Mouse (Mus musculus) adrenal gland, adult 2 months (tissue): ENCODE results near the gene Tatdn2. TPM values are rescaled to one million over a fixed set of nuclear protein-coding genes. Genes with fewer than 3 reads are reported as not detected.

Experiments used
- DNase-seq: peaks from one replicate; pipeline ENCODE4 v3.0.0; 2021
- long read RNA-seq: library from polyadenylated mRNA; stranded (forward); transcript quantifications from one replicate; pipeline ENCODE4 v2.0.0, GENCODE M21; 2021
- polyA plus RNA-seq: library from polyadenylated mRNA; depleted of rRNA; stranded (reverse); fragments of >200 nt; gene quantifications from 2 replicates; pipeline ENCODE4 v1.2.3, GENCODE M21; 2012; rRNA removed
- total RNA-seq, 2 experiments: library from RNA; stranded (reverse); gene quantifications; 2 replicates each; pipeline ENCODE4 v1.2.3; 2021

Gene Tatdn2
- total RNA-seq (10 to 100 TPM; 44.7 to 56.3 TPM), polyA plus RNA-seq (16.3 and 19.0 TPM in 2 replicates)
- long read RNA-seq, partial matches to known transcripts = 1 of 1 reads
- long read RNA-seq, other reads (novel, unspliced or antisense) = 0 of 1 reads

DNA sequence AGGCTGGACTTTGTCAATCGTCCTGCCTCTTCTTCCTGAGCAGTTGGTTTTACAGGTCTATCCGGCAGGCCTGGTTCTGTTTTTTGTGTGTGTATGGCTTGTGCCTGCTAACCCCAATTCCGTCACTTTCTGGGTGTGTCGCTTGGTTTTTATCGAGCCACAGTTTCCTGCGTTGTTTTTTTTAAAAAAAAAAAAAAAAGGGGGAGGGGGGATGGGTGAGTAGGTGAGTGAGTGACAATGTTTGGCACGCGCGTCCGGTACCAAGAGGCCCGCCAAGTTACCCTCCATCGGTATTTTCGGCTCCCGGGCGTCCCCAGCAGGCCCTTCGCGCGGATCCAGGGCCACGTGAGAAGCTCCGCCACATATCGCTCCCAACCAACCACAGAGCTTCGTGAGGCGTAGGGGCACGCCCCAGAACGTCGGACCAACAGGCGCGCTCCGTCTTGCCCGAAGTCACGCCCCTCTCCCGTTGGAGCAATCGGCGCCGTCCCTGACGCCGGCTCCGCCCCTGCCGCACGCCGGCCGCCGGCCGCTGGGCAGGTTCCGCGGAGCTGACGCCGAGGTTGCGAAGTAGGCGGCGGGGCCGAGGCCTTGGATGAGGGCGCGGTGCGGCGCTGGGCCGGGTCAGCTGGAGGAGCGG lies at the start of gene Tatdn2:
Gene Tatdn2 (plus strand): TSS at position 469 of the 640 bp plus-strand sequence.
- peak; percentile 99 for DNase-seq

DNA sequence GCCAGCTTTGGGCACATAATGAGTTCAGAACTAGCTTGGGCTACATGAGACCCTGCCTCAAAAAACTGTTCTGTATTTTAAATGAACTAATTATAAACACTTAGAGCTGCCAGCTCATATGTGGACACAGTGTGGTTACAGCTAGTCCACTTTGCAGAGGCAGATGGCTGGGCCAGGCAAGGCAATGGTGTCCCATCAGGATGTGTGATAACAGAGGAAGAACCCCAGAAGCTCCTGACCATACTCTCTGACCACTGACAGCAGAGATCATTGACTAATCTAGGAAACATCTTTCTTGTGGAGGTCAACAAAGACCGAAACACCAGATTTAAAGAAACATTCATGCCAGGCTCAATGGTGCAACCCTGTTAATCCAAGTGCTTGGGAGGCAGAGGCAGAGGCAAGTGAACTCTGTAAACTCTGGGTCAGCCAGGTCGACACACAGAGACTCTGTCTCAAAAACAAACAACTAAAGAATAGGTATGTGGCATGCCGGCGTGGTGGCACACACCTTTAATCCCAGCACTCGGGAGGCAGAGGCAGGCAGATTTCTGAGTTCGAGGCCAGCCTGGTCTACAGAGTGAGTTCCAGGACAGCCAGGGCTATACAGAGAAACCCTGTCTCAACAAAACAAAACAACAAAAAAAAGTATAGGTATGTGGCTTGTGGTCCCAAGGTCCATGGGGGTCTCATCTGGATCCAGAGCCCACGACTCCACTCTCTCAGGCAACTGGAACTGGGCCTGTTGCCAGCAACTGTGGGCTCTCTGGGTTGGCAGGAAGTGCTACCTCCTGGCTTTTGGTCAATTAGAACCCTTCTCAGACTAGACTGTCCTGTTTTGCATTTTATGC lies 47.3 kb upstream of the Tatdn2 start:
- no peak for DNase-seq

DNA sequence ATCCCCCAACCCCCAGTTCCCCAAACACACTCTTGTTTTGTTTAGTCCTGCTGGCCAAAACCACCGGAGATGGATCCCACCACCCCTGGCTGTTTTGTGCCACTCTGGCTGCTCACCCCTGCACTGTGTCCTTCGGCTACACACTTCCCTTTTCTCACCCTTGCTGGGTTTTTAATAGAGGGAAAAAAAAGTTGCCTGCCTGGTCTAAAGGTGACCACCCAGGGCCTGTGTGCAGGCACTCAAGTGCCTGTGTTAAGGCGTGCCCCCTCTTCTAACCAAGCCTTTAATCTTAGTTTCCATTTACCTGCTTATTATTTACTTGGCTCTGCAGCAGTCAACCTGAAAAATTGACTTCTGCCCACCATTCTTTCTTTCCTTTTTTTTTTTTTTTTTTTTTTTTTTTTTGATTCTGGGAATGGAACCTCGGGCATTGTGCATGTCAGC lies 46.6 kb upstream of the Tatdn2 start:
- DNase-seq = no peak

DNA sequence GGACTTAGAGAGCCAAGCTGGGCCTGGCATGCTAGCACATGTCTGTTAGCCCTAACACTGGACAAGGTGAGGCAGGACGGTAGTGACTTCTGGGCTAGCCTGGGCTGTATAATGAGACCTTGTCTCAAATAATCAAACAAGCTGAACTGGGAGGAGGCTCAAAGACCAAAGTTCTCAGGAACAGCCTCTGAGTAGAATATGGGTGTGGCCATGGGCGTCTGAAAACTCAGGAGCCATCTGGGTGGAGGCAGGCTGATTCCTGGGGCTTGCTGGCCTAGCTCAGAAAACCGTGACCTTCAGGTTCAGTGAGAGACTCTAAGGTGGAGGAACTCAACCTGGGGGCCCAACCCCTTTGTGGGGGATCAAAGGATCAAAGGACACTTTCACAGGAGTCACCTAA lies 45.2 kb upstream of the Tatdn2 start:
- no peak for DNase-seq

DNA sequence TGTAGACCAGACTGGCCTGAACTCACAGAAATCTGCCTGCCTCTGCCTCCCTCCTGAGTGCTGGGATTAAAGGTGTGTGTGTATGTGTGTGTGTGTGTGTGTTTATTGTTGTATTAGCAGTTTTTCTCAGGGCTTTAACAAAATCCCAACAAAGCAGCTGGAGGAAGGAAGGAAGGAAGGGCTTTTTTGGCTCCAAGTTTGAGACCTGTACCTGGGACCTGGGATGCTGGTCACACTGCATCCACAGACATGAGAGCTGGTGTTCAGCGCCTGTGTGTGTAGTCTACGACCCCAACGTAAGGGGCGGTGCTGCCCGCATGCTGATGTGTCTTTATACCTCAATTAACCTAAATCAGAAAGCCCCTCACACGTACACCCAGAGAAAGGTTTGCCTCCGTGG lies 43.3 kb upstream of the Tatdn2 start:
- DNase-seq = no peak

DNA sequence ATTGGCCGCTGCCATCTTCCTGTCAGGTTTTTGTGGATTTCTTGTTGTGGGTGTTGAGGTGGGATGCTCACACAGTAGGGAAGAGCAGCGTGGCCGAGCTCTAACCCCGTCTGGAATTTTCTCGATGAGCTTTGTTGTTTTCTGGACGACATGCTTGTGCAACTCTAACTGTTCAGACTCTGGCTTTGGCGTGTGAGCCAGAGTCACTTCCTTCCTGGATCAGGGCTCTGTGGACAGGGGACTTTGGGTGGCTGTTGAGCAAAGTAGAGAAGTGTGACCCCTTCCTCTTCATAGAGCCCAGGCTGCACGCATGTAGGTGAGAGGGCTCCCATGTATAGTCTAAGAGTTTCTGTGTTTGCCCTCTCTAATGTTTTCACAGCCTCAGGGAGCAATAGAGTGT lies 42.7 kb upstream of the Tatdn2 start:
- DNase-seq = no peak

DNA sequence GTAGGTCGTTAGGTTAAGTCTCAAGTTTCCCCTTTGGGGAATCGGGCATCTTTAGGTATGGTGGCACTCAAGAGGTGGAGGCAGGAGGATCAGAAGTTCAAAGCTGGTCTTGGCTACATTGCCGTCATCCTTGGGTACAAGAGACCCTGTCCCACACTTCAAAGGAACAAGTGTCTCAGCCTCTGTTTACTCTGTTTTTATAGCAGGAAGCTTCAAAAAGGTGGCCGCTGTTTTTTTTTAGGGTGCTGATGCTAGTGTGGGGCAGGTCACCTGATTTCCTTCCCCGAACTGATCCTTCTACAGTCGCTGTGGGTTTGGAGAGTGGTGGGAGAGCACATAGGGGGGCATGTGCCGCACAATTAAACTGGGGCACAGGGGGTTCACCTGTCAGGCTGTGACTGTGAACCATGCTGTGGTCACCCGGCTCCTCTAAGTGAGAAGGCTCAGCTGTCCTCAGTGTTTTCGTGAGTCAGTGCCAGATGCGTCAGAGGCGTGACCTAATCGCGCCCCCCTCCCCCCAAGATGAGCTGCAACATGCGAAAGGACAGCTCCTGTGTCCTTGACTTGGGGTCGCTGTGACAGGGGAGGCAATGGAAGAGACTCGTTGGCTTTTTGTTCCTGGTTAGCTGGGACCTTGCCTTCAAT lies 42.0 kb upstream of the Tatdn2 start:
- peak; percentile 92 for DNase-seq

DNA sequence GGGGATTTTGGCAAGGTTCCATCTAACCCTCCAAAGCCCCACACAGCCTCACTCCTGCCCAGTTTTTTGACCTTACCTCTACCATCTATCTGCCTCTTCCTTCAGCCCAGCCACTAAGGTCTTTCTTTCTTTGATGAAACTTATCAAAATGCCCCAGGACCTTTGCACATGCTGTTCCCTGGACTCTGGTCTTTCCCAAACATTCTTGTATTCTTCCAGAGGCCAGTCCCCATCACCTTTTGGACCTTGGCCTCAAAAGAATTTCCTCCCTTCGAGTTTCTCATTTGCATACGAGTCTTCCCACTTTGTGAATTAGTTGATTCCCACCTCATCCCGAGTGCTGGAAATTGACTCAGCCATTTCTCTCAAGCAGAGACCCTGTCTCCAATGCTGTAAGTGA lies 41.4 kb upstream of the Tatdn2 start:
- DNase-seq = no peak

DNA sequence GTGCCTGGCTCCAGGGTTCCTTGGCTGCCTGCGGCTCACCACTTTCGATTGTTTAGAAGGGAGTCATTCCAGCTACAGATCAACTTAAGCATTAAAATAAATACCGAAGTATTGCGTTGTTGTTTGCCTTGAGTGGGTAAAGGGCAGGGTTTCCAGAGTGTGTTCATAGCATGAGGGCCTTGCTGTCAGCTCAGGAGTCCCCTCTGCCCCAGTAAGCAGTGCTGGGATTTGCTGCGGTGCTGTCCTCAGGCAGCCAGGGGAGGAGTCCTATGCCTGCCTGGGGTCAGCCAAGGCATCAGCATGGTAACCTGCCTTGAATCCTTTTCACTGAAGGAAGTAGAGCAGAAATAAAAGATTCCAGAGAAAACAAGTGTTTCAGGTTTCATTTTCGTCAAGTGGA lies 40.0 kb upstream of the Tatdn2 start:
- no peak for DNase-seq

DNA sequence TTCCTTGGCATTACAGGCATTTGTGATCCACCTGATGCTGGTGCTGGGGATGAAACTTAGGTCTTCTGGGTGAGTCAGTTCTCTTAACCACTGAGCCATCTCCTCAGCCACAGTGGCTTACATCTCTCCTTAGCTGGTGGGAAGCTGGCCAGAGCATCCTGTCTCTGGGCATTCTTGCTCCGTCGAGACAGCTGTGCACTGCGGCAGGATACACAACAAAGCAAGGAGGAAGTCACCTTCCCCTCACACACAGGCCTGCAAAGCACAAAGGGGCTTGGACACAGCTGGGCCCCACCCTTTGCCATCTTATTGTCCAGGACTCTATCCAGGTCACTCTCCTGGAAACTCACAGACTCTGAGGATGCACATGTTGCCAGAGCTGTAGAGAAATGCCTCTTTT lies 38.6 kb upstream of the Tatdn2 start:
- no peak for DNase-seq

DNA sequence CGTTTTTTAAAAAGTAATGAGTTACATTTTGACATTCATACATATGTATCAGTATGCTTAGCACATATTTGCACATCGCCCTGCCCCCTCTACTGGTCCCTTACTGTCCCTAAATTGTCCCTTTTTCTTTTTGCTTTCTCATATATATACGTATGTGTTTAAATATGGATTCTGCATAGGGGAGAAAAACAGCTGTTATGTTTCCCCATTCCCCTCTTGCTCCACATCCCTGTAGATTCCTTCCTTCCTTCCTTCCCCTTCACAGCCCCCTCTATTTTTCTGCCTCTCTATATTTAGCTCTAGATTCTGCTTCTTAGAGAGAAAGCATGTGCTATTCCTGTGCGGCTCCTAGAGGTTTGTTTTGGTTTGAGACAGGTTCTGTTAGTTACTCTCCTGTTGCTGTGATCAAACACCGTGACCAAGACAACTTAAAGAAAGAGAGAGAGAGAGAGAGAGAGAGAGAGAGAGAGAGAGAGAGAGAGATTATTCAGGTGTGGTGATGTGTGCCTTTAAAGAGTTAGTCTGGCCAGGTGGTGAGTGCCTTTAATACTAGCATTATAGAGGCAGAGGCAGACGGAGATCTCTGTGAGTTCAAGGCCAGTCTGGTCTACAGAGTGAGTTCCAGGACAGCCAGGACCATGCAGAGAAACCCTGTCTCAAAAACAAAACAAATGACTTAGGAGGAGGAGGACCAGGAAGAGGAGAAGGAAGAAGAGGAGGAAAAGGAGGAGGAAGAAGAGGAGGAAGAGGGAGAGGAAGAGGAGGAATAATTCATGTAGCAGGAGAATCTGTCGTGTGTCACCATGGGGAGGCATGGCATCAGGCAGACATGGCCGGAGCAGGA lies 37.0 kb upstream of the Tatdn2 start:
- no peak for DNase-seq

DNA sequence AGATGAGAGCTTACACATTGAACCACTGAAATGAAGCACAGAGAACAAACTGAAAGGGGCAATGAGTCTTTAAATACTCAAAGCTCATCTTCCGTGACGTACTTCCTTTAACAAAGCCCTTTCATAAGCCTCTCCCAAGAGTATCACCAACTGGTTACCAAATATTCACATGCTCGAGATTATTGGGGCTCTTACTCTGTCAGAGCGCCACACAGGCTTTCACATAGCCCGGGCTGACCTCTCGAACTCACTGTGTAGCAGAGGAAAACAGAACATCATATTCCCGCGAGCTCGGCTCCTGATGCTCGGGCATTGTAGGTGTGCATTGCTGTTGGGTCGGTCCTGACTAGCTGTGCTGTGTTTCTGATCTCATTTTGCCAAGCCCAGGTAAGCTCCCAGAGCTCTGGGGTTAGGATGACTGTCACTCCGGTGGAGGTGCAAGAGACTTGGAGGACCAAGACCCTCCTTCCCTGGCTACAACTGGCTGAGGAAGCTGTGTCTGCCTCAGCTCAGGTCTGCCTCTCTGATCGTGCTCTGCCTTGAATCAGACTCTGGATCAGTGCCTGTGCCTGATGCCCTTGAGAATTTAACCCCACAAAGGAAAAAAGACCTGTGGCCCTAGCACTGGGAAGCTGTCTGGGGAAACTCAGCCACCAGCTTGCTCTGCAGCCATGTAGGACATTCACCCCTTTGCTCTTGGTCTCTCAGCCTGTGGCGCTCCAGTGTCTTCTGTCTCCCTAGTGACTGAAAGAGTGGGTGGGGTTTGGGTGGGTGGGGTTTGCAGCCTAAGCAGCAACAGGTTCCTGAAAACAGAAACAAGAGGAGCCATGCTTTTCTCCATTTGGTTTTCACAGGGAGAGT lies 36.1 kb upstream of the Tatdn2 start:
- peak; percentile 44 for DNase-seq

DNA sequence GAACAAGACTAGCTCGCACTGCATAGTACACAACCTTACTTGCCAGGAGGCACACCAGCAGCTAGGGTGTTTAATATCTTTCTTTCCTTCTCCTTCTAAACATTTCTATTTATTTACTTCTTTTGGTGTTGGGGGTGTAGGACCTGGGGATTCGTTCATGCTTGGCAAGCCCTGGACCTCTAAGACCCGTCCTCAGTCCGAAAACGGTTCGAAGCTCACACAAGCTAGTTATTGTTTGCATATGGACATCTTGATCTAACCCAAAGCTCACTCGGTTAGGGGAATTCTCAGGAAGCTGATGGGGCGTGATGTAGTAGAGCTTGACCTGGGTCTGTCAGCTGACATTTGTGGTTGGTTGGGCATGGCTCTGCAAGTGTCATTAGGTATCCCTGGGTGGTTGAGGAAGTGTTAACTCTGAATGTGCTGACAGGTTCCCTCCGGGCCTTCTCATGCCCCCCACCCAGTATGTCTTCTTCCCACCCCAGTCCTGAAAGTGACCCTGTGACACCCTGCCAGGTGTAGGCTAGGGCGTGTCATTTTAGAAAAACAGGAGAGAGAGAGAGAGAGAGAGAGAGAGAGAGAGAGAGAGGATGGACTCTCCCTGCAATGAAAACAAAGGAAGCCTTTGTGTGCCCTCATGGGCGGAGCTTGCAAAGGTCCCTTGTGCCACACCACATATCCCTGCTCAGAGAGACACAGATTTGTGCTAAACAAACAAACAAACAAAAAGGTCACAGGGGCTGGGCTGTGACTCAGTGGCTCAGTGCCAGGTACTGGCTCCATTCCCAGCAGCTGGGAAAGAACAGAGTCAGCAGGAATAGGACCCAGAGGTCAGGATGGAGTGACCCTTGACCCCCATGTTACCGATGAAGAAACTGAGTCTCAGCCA lies 35.3 kb upstream of the Tatdn2 start:
- peak; percentile 84 for DNase-seq

DNA sequence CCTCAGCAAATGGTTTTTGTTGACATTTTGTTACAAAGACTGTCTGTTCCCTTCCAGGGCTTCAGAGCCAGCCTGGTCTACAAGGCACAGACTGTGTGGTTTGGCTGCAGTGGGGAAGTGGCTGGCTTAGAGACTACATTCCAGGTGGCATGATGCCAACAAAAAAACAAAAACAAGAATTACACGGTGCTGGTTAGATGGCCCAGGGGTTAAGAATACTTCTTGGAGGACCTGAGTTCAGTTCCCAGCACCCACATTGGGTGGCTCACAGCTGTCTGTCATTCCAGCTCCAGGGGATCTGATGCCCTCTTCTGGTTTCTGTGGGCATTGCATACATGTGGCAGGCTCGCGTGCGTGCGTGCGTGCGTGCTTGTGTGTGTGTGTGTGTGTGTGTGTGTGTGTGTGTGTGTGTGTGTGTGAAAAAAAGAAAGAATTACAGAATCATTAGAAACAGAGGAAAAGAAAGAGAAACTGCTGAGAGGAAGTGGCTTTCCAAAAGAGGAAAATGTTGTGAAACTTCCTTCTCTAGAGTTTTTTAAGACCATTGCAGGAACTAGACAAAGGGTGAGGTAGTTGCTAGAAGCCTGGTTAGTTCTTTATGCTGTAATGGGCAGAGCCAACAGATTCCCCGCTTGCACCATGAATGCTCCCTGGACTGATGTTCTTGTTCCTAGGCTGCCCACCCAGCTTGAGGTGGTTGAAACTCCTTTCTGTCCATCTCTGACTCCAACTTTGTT lies 33.7 kb upstream of the Tatdn2 start:
- no peak for DNase-seq

DNA sequence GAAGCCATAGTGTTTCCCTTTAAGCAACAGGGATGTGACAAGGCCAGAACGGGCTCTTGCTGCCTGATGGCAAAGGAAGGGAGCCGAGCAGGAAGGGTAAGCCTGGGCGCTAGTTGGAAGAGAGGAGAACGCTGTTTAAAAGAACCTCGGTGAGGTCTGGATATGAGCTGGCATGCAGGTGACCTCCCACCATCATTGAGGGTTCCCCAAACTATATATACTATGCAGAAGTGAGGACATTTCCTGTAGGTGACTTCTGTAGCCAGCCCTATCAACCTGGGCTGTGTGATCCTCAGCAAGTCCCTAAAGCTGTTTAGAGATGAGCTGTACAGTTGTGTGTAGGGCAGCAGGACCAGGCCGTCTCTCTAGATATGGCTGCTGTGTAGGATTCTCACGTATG lies 32.5 kb upstream of the Tatdn2 start:
- DNase-seq = no peak

DNA sequence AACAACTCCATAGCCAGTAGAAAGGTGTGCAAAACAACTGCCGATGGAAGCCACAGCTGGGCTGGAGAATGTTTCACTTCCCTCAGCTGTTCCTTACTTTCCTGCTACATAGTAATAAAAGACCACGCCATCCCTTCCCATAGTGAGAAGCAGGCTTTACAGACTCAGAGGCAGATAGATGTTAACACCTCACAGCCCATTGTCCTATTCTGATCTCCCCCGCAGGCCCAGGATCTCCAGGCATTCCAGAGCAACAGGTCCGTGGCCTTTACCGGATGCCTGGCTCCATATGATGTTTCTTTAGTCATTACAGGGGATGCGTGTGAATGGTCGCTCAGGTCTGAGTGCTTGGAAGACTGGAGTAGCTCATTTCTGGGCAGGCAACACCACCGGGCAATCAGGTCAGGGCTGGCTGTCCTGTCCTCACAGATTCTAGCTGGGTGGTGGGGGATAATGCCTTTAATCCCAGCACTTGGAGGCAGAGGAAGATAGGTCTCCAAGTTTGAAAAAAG lies 29.2 kb upstream of the Tatdn2 start:
- DNase-seq = no peak

DNA sequence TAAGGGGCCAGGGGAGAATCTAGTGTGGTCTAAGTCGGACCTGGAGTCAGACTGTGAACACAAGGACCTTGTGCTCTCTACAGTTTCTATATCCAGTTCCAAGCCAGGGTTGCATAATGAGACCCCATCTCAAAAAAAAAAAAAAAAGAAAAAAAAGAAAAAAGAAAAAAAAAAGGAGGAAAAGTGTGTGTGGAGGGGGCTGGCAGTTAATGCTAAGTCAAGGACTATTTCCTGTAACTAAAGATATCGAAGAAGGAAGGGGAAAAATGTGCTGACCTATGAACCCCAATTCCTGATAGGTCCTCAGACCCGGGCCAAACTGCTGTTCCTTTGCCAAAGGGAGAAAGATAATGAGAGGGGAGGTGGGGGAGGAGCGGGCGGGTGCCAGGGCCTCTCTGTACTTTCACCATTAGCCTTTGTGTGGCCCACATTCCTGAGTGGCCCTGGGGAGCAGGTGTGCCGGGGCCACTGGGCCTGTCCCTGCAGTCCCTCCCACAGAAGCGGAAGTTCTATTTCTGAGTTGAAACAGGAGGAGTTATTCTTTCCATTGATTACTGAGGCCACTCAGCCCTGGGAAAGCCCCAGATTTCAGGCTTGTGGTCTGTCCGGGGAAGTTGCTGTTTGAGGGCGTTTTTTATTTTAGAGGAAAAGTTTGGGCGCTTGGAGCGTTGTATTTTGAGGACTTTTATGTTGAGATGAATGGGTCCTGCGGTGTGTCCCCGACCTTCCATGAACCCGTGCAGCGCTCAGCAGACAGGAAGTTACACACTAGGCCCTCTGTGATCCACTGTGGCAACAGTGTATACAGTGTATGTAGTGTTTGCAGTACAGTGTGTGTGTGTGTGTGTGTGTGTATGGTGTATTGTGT lies 28.3 kb upstream of the Tatdn2 start:
- DNase-seq = peak; percentile 67

DNA sequence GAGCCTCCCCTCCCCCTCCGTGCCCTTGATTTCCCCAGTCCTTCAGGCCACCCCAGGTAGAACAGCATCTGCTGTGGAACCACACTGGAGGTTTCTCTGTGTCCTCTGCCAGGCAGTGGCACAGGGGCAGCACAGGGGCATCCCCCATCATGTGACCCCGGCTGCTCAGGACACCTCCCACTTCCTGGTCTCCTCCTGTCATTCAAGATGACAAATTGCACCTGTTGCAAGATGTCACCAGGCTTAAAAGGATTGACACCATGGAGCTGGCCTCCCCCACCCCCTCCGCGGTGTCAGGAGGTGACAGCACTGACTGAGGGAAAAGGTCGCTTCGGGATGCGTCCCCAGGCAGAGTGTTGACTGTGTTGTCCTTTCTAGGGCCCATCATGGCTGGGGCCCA lies 27.0 kb upstream of the Tatdn2 start:
- DNase-seq = no peak
